In the genomic region with DNA sequence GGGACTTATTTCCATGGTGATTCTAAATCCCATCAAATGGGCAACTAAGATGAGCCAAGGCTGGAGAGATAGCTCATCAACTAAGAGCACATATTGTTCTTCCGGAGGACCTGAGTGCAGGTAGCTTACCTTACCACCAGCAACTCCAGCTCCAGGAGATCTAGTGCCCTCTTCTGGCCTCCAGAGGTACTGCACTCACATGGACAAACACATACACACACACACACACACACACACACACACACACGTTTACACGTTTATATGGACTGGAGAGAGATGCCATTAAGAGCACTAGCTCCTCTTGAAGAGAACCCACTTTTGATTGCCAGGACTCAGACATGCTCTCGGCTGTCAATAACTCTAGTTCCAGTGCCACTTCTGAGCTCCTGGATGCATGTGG, we compare ENCODE assay signal across 19 mouse cellular contexts. TPM values are rescaled to one million over a fixed set of nuclear protein-coding genes. Genes with fewer than 3 reads are reported as not detected.
DNase-seq lines count a peak whose midpoint lies in the region; ATAC-seq and TF ChIP-seq lines count a peak whose summit lies in the region.
"Had no signal": no experiment of that assay in that cellular context is flagged by ENCODE, and none has a peak within 500 bp of the region (broad histone marks: within the 10 kb centered on the region; RNA-seq: fewer than 3 reads in every experiment).

No protein-coding gene starts in this region.

- no peaks in the 10 kb centered on the region for H3K27me3 ChIP-seq in testis, adult 2 months (ENCODE audit: control insufficient read depth, insufficient read depth, low read length)
- H3K27me3 ChIP-seq: heart, embryonic 15.5 days; kidney, embryonic 15.5 days; lung, embryonic 15.5 days had no signal

- no peak overlapping the region for H3K27ac ChIP-seq in layer of hippocampus, adult 2 months
- H3K27ac ChIP-seq in testis, adult 2 months (ENCODE audit: control insufficient read depth, insufficient read depth, low read depth, low read length), result no peak overlapping the region
- H3K27ac ChIP-seq: embryonic facial prominence, embryonic 10.5 days; heart, embryonic 15.5 days; hindbrain, embryonic 14.5 days; kidney, embryonic 15.5 days; lung, embryonic 15.5 days; midbrain, embryonic 10.5 days had no signal

- peak; percentile 45 for TF ChIP-seq CTCF in layer of hippocampus, adult 2 months (conservative IDR thresholded peaks at IDR 0.05)
- peak; percentile 77; the same call in 1 of the 2 replicates for TF ChIP-seq CTCF in testis, adult 2 months (IDR thresholded peaks at IDR 0.05; ENCODE audit: control insufficient read depth, insufficient read depth, insufficient replicate concordance, low read depth, low read length)

- peak; percentile 40 for DNase-seq in CD4-positive, CD25-positive, alpha-beta regulatory T cell, adult 2 months (ENCODE audit: low read depth, low spot score)
- no peak for DNase-seq in layer of hippocampus, adult 2 months (ENCODE audit: low spot score in 2 of 2)
- DNase-seq in layer of hippocampus, postnatal 25 days (ENCODE audit: extremely low spot score in 1 of 2, low spot score in 1 of 2), result no peak
- no peak for DNase-seq in testis, postnatal 10 days (ENCODE audit: low spot score)
- no peak for DNase-seq in cerebellum, adult 9-10 months
- DNase-seq: adrenal gland, postnatal 36 days; cerebellum, postnatal 10 days; right cerebral cortex, postnatal 25 days; thymus, postnatal 14 days had no signal

- no peak for ATAC-seq in CD4-positive, CD25-positive, alpha-beta regulatory T cell, adult 4 months
- ATAC-seq in megakaryocyte progenitor cell, adult 5-6 weeks (replicated peaks; ENCODE audit: poor library complexity), result no peak
- ATAC-seq: activated CD4-positive, CD25-positive, alpha-beta regulatory T cell, adult 4 months had no signal

- no peaks in the 10 kb centered on the region for H3K36me3 ChIP-seq in testis, adult 2 months (ENCODE audit: control insufficient read depth, insufficient read depth, low read length)
- H3K36me3 ChIP-seq: embryonic facial prominence, embryonic 10.5 days; heart, embryonic 15.5 days; kidney, embryonic 15.5 days; lung, embryonic 15.5 days; midbrain, embryonic 10.5 days had no signal

- TF ChIP-seq POLR2A in testis, adult 2 months (IDR thresholded peaks at IDR 0.05; ENCODE audit: control insufficient read depth, low read depth, low read length), result no peak

- peaks cover 6% of the 10 kb centered on the region for H3K4me1 ChIP-seq in testis, adult 2 months (ENCODE audit: control insufficient read depth, insufficient read depth, low read length)

- H3K4me3 ChIP-seq in layer of hippocampus, adult 2 months, result no peak overlapping the region
- H3K4me3 ChIP-seq in testis, adult 2 months (ENCODE audit: control insufficient read depth, low read depth, low read length), result no peak overlapping the region
- H3K4me3 ChIP-seq: embryonic facial prominence, embryonic 10.5 days; heart, embryonic 15.5 days; kidney, embryonic 15.5 days; lung, embryonic 15.5 days; midbrain, embryonic 10.5 days had no signal

RNA-seq across cellular contexts. Expression of gene Pdgfb, which starts 16.4 kb away (rescaled TPM):
- 1 to 10 TPM; 1.4 to 2.8 TPM for polyA plus RNA-seq in CD4-positive, CD25-positive, alpha-beta regulatory T cell, adult 4 months (2017; shearing (Covaris generic))
- total RNA-seq in layer of hippocampus, adult 2 months (2021), result 10 to 100 TPM; 27.4 to 29.3 TPM
- total RNA-seq in layer of hippocampus, postnatal 25 days (2021), result 10 to 100 TPM; 28.9 to 33.6 TPM
- 1.6 and 1.9 TPM in 2 replicates for polyA plus RNA-seq in testis, adult 2 months (2012; rRNA removed)
- not detected in 2 replicates for total RNA-seq in megakaryocyte progenitor cell, adult 5-6 weeks (2015)
- 0.17 TPM in 1 of 2 replicates, not detected in the other for total RNA-seq in megakaryocyte progenitor cell, adult 5-6 weeks (2017)

Comparison
In these comparisons a context has a peak if more than half of its experiments do, and no peak if none do; other contexts are left out.
1. RNA of gene Pdgfb, which starts 16.4 kb away (total RNA-seq): 28.9 to 33.6 TPM in layer of hippocampus, postnatal 25 days and 27.4 to 29.3 TPM in layer of hippocampus, adult 2 months; 0.17 TPM in megakaryocyte progenitor cell, adult 5-6 weeks; every median in the first group is over 10 times any median in the second.